Mouse (Mus musculus) cerebellum, adult 2 months (tissue): ENCODE data around the gene Il17rc.

Source experiments
- CTCF ChIP-seq: fragments of 200-500 bp; IDR thresholded peaks from 2 replicates; pipeline ENCODE4 v1.5.1; 2011; ENCODE audit warnings: low read depth, mild to moderate bottlenecking, control low read depth, low read length, moderate library complexity, borderline replicate concordance; ENCODE audit not compliant: insufficient read depth
- POLR2A ChIP-seq: fragments of 200-500 bp; IDR thresholded peaks from 2 replicates; pipeline ENCODE4 v1.6.1; 2011; ENCODE audit warnings: low read length, control low read depth, borderline replicate concordance; ENCODE audit not compliant: insufficient read depth

DNA sequence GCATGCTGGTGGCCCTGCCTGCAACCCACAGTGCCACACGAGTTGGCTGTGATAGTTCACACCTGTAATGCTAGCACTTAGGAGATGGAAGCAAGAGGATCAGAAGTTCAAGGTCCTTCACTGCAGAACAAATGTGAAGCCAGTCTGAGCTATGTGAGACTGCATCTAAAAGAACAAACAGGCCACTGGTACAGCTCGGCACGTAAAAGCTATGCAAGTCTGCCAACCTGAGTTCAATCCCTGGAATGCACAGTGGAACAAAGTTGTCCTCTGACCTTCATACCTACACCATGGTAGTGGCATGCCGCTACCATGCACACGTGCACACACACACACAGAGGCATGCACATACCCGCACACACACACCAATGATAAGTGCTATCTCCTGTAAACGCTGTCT, 47.0 kb upstream of the Il17rc start:
- TF ChIP-seq CTCF, result no peak
- TF ChIP-seq POLR2A, result no peak
